ENCODE assay signal across 9 mouse cellular contexts in the genomic region with DNA sequence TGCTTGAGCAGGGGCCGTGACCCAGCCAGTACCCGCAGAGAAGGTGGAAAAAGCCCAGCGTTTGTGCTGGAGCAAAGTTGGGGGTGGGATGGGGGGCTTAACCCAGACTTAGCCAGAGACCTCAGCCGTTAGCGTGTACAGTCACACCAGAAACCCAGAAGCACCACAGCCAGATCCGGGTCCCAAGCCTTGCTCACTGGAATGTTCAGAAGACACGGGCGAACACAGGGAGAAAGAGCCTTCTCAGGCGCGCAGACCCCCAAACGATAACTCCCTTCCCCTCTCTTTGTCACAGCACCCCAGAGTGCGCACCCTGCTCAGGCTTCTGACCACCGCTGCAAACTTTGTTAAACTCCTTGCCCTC. TPM values are rescaled to one million over a fixed set of nuclear protein-coding genes. Genes with fewer than 3 reads are reported as not detected.
DNase-seq lines count a peak whose midpoint lies in the region; ATAC-seq and TF ChIP-seq lines count a peak whose summit lies in the region.
"Had no signal": no experiment of that assay in that cellular context is flagged by ENCODE, and none has a peak within 500 bp of the region (broad histone marks: within the 10 kb centered on the region; RNA-seq: fewer than 3 reads in every experiment).

No protein-coding gene starts in this region.

- no peak for DNase-seq in heart, adult 2 months
- DNase-seq in heart, adult 9 months (ENCODE audit: low spot score in 2 of 2): no peak
- no peak for DNase-seq in ES-E14 (ENCODE audit: low read depth, low spot score)
- DNase-seq in liver, postnatal 0 days: no peak
- no peak for DNase-seq in left cerebral cortex, postnatal 10 days (ENCODE audit: extremely low spot score in 1 of 2, low spot score in 2 of 2)
- no peak for DNase-seq in frontal cortex, adult 2 months (ENCODE audit: extremely low spot score in 1 of 2, low spot score in 1 of 2)
- no peak for DNase-seq in frontal cortex, postnatal 25 days (ENCODE audit: low spot score in 2 of 2)

- no peaks in the 10 kb centered on the region for H3K36me3 ChIP-seq in heart, adult 2 months (ENCODE audit: control insufficient read depth, insufficient read depth, low read length)
- H3K36me3 ChIP-seq in ES-E14 (ENCODE audit: control insufficient read depth, insufficient read depth, low read length, poor library complexity, severe bottlenecking): no peaks in the 10 kb centered on the region
- H3K36me3 ChIP-seq in hindbrain, embryonic 12.5 days: no peaks in the 10 kb centered on the region
- H3K36me3 ChIP-seq in liver, postnatal 0 days (replicated peaks; ENCODE audit: insufficient read depth, low read length): no peaks in the 10 kb centered on the region

- no peaks in the 10 kb centered on the region for H3K9me3 ChIP-seq in ES-E14 (ENCODE audit: control insufficient read depth, insufficient read depth, low read depth, low read length)
- no peaks in the 10 kb centered on the region for H3K9me3 ChIP-seq in hindbrain, embryonic 12.5 days (replicated peaks)
- no peaks in the 10 kb centered on the region for H3K9me3 ChIP-seq in liver, postnatal 0 days (ENCODE audit: low read length)

- in situ Hi-C loops in ES-E14 (cut with MboI; ENCODE audit: low sequenced_read_pairs in 2 of 2, unreplicated experiment in 2 of 2): loop anchor here (5.0 to 25.0 kb wide), 4 partner anchors 154 to 496 kb away; a partner anchor contains a TSS

- H3K27ac ChIP-seq in heart, adult 2 months: no peak overlapping the region
- H3K27ac ChIP-seq in ES-E14 (ENCODE audit: insufficient read depth, low read depth, low read length, poor library complexity, severe bottlenecking): no peak overlapping the region
- peak overlapping the region; percentile 64 for H3K27ac ChIP-seq in hindbrain, embryonic 12.5 days
- no peak overlapping the region for H3K27ac ChIP-seq in liver, postnatal 0 days (ENCODE audit: low read depth)

- no peak for ATAC-seq in hindbrain, embryonic 12.5 days (ENCODE audit: low FRiP score)
- ATAC-seq in liver, postnatal 0 days: no peak

- no peak for TF ChIP-seq POLR2A in heart, adult 2 months (IDR thresholded peaks at IDR 0.05; ENCODE audit: insufficient read depth, low read depth, low read length)

- peak overlapping the region; percentile 15 for H3K4me3 ChIP-seq in heart, adult 2 months
- peak overlapping the region; percentile 4 to 28; a peak in 2 of 4 replicates for H3K4me3 ChIP-seq in ES-E14 (ENCODE audit: insufficient read depth in 1 of 2, low read depth in 1 of 2, low read length in 2 of 2, poor library complexity in 1 of 2, severe bottlenecking in 1 of 2)
- H3K4me3 ChIP-seq in hindbrain, embryonic 12.5 days: peak overlapping the region; percentile 19
- H3K4me3 ChIP-seq in liver, postnatal 0 days (ENCODE audit: low read depth, low read length): 0 out of 2 replicates have a peak overlapping the region, but pooled peaks have one; percentile 22

- H3K4me2 ChIP-seq in hindbrain, embryonic 12.5 days (replicated peaks): peak overlapping the region; percentile 44
- H3K4me2 ChIP-seq in liver, postnatal 0 days (ENCODE audit: low read depth, low read length): peak overlapping the region; percentile 39

- no peak for TF ChIP-seq CTCF in heart, adult 2 months (IDR thresholded peaks at IDR 0.05)
- no peak for TF ChIP-seq CTCF in liver, postnatal 0 days (IDR thresholded peaks at IDR 0.05; ENCODE audit: low read depth)

- TF ChIP-seq EP300 in heart, adult 2 months (IDR thresholded peaks at IDR 0.05; ENCODE audit: insufficient read depth, low read depth, low read length): no peak
- TF ChIP-seq EP300 in liver, postnatal 0 days (IDR thresholded peaks at IDR 0.05; ENCODE audit: low read depth): no peak

- H3K79me2 ChIP-seq in heart, adult 2 months (replicated peaks; ENCODE audit: control insufficient read depth, insufficient read depth, low read length): no peaks in the 10 kb centered on the region

- H3K9ac ChIP-seq in heart, adult 2 months (ENCODE audit: low read depth, low read length): no peak overlapping the region
- H3K9ac ChIP-seq in ES-E14 (ENCODE audit: insufficient read depth, low read depth, low read length, poor library complexity, severe bottlenecking): no peak overlapping the region
- H3K9ac ChIP-seq in hindbrain, embryonic 12.5 days: peak overlapping the region; percentile 53
- H3K9ac ChIP-seq in liver, postnatal 0 days (replicated peaks): no peak overlapping the region

- intact Hi-C loops in heart, adult 2 months (cut with DNase I): no loop called here
- intact Hi-C loops in left cerebral cortex, postnatal 10 days (cut with DNase I): loop anchor here (10.0 kb wide), 1 partner anchor 493 kb away; a partner anchor contains a TSS

- 0% methylated on average over 11 of the region's 13 CpGs for WGBS in heart, adult 2 months
- under 1% methylated on average over 13 of the region's 13 CpGs for WGBS in hindbrain, embryonic 12.5 days
- 2% methylated on average over 13 of the region's 13 CpGs for WGBS in liver, postnatal 0 days (ENCODE audit: insufficient replicate concordance)

- no peaks in the 10 kb centered on the region for H3K4me1 ChIP-seq in heart, adult 2 months (ENCODE audit: control insufficient read depth, insufficient read depth, low read length)
- H3K4me1 ChIP-seq in ES-E14 (ENCODE audit: control insufficient read depth in 2 of 2, insufficient read depth in 2 of 2, low read length in 2 of 2, poor library complexity in 1 of 2): peaks cover 0 to 7% of the 10 kb centered on the region in 2 experiments; a peak in 1 of 4 replicates
- peaks cover 24% of the 10 kb centered on the region for H3K4me1 ChIP-seq in hindbrain, embryonic 12.5 days
- peaks cover 5% of the 10 kb centered on the region for H3K4me1 ChIP-seq in liver, postnatal 0 days (ENCODE audit: insufficient read depth)

- peaks cover 16% of the 10 kb centered on the region for H3K27me3 ChIP-seq in heart, adult 2 months (ENCODE audit: control insufficient read depth, insufficient read depth, low read length)
- H3K27me3 ChIP-seq in hindbrain, embryonic 12.5 days: peaks cover 100% of the 10 kb centered on the region
- H3K27me3 ChIP-seq in liver, postnatal 0 days (ENCODE audit: insufficient read depth, low read length): peaks cover 94% of the 10 kb centered on the region

TF ChIP-seq in ES-E14, 5 proteins besides CTCF, POLR2A, EP300 and RAD21:
- TF ChIP-seq CHD2 (IDR thresholded peaks at IDR 0.05; ENCODE audit: low read depth, low read length) (no peak), MAFK (IDR thresholded peaks at IDR 0.05; ENCODE audit: insufficient read depth, low read depth, low read length) (no peak), ZC3H11A (IDR thresholded peaks at IDR 0.05; ENCODE audit: borderline replicate concordance, low read depth, low read length) (no peak)

RNA-seq across cellular contexts. Expression of a gene that starts 14.1 kb away (rescaled TPM):
- not detected for total RNA-seq in heart, adult 2 months (2021)
- not detected in 2 replicates for polyA plus RNA-seq in heart, adult 2 months (2012; rRNA removed)
- 0.11 TPM in 1 of 2 replicates, not detected in the other for total RNA-seq in ES-E14 (2012; rRNA removed)
- 15.1 and 18.6 TPM in 2 replicates for polyA plus RNA-seq in hindbrain, embryonic 12.5 days (2016; fragmentation: Nextera tagmentation; extraction: Ambion mirVana)
- not detected in 2 replicates for polyA plus RNA-seq in liver, postnatal 0 days (2015; fragmentation: Nextera tagmentation; extraction: Ambion mirVana)
- not detected for total RNA-seq in left cerebral cortex, postnatal 10 days (2021)
- 0.06 and 0.11 TPM in 2 replicates for polyA plus RNA-seq in frontal cortex, adult 2 months (2012; rRNA removed)
- total RNA-seq: heart, adult 18-20 months had no signal

Comparison
In these comparisons a context has a peak if more than half of its experiments do, and no peak if none do; other contexts are left out.
1. RNA of a gene that starts 14.1 kb away (polyA plus RNA-seq): 15.1 to 18.6 TPM in hindbrain, embryonic 12.5 days; 0.06 to 0.11 TPM in frontal cortex, adult 2 months, not detected in heart, adult 2 months and not detected in liver, postnatal 0 days; every median in the first group is over 10 times any median in the second.
2. Peak in every context shown above with its lines, with median percentiles within 50 percentile points of each other: H3K4me3 ChIP-seq.